Mouse (Mus musculus): ENCODE results near the gene Bcar1.

Gene Bcar1

GRCm38 (mm10) chr8:111743792-111744696 lies at the start of gene Bcar1:
Gene Bcar1 (minus strand): TSS chr8:111743809.
- DNase-seq (ENCODE audit: low spot score in 2 of 2) = no peak

DNA sequence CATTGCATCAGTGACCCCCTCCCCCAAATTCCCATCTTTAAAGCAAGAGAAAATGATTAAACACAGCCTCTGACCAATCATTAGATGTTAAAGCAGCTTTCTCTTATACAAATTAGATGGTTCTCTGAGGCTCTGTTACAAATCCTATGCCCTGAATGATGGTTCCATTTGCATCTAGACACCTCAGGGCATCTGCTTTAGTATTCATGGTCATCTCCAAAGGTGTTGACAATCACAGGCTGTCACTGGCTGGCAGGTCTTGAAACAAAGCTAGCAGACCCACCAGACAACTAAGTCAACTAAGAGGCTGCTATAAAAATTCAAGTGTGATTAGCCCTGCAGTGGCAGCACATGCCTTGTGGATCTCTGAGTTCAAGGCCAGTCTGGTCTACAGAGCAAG lies 46.0 kb upstream of the Bcar1 start:
- DNase-seq (ENCODE audit: low spot score in 2 of 2) = no peak

- no peak for DNase-seq (ENCODE audit: low spot score in 2 of 2)
Observed at GRCm38 (mm10) chr8:111789200-111789599, 45.6 kb upstream of the Bcar1 start.

GRCm38 (mm10) chr8:111788497-111788896 lies 44.9 kb upstream of the Bcar1 start:
- DNase-seq (ENCODE audit: low spot score in 2 of 2) = no peak

DNA sequence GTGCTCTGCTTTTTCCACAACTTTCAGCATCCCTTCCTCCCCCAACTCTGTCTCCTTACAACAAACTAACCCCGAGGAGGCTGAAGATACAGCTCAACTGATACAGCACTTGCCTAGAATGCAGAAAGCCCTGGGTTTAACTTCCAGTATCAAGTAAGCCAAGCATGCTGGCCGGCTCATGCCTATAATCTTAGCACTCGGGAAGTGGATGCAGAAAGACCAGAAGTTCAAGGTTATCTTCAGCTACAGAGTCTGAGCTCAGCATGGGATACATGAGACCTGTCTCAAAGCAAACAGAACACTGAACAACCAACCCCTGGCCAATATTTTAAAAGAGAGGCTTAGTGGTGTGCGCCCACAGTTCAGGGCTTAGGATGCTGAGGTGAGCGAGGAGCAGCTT lies 44.5 kb upstream of the Bcar1 start:
- no peak for DNase-seq (ENCODE audit: low spot score in 2 of 2)

GRCm38 (mm10) chr8:111787683-111788082 lies 44.1 kb upstream of the Bcar1 start:
- no peak for DNase-seq (ENCODE audit: low spot score in 2 of 2)

DNA sequence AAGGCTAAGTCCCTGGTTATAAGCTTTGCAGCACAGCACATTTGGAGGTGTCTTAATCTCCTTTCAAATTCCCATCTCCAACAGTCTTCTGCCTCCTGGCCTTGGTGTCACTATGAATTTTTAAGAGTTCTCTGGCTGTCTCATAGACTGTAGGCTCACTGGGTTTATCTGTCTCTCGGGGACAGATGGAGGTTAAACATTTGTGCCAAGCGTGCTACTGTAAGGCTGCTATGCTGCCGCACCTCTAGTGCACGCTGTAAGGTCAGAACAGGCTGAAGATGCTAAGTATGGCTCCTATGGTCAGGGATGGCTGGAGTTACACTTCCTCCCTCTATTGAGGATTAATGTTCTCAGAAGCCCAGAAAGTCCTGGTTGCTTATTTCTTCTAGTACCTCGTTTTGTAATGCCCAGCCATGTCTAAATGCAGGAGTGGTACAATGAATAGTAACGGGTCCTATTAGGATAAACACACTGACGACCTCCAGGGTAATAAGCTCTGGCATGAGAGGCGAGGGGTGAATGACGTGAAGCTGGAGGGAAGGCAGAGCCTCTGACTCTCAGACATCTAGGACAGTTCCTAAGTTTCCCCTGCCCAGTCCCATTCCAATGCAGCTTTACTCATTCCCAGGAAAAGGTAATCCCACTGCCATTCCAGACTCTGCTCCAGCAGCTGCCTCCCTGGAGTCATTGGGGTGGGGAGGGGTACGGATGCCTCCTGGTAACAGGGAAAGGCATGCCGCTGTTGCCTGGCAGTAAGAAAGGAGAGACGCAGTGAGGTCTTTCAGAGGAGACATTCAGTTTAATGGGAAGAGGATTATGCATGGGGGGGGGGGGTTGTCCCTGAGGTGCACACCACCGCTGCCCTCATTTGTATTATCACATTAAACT lies 43.3 kb upstream of the Bcar1 start:
- DNase-seq (ENCODE audit: low spot score in 2 of 2) = no peak

DNA sequence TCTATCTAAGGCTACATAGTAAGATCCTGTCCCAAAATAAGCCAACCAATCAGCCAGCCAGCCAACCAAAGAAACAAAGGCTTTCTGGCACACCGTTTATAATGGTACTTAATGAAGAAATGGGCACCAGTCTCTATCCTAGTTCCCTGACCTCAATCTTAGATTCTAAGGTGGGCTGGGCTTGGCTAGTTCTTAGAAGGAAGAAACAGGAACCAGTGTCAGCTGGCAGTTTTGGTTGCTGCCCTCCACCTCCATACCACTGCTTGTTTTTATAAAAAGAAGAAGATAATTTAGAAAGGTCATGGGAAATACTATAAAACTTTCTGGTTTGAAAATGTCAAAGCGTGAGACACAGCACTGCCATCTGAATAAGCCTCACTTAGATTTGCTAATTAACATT lies 42.5 kb upstream of the Bcar1 start:
- DNase-seq (ENCODE audit: low spot score in 2 of 2) = no peak

DNA sequence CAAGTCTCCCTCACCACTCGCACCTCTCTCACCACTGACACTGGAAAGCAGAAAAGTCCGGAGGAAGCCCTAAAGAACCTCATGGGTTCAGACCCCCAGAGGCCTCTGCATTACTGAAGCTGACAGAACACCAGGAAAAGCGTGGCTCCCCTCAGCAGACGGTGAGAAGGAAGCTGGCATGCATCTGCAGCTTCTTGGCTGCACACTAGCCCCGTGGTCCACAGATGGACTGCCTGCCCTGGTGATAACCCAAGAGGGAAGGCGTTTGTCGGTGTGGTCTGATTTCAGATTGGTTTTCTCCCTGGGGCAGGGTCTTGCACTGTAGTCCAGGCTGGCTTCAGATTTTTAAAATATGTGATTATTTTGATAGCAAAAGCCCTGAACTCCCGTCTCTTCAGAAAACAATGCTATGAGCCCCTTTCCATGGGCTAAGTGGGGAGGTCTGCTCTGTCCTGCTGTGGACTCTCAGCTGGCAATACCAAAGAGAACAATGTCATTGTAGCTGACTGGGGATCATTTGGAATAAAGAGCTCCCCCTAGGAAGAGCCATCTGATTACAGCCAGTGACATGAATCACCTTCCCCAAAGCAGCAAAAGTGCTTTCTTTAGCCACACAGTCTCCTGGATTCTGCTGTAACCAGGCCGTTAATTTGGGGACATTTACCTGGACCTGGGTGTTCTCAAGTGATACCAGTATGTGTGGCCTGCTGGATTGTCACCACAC lies 39.2 kb upstream of the Bcar1 start:
- no peak for DNase-seq (ENCODE audit: low spot score in 2 of 2)

GRCm38 (mm10) chr8:111782161-111782560 lies 38.6 kb upstream of the Bcar1 start:
- no peak for DNase-seq (ENCODE audit: low spot score in 2 of 2)

DNA sequence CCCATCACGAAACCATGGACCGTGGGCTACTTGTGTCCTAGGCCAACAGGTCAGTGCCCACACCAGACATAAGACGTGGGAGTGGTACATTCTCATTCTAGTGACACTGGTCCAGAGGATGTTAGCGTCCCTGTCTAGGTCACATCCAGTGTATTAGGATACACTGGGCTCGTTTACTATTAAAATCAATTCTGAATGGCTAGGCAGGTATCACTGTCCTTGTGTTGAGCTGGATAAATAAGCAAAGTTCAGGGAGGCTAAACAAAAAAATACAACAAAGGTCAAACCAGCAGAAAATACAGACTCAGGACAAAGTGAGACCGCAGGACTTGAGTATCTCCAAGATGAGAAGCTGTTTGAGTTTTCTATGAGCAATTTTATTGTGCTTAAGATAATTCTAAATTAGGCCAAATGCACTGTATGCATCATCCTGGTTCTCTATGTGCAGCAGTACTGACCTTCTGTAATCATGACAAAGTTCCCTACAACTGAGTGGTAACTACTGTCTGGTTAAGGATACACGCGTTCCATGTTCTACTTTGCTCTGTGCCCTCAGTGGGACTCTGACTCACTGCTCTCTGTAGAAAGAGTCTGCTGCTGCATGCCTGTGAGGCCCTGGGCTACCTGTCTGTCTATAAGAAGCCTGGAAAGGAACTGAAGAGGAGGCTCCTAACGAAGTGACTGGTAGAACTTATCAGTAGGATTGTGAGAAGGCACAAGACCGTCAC lies 37.3 kb upstream of the Bcar1 start:
- DNase-seq (ENCODE audit: low spot score in 2 of 2) = no peak

DNA sequence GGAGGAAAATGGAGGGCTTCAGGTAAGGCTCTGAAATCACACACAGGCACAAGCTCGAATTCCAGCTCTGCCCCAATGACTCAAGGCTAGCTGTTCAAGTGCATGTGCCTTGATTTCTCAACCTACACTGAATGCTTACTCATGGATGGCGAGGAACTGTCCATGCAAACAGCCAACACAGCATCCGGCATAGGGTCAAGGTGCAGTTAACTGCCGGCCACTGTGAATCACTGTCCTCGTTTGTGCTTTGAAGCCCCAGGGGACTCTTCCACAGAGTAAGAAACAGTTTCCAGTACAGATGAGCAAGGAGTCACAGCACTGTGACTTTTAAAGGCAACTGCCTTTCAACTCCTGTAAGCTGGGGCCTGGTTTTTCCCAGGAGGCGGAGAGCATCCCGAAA lies 36.1 kb upstream of the Bcar1 start:
- DNase-seq (ENCODE audit: low spot score in 2 of 2) = no peak

DNA sequence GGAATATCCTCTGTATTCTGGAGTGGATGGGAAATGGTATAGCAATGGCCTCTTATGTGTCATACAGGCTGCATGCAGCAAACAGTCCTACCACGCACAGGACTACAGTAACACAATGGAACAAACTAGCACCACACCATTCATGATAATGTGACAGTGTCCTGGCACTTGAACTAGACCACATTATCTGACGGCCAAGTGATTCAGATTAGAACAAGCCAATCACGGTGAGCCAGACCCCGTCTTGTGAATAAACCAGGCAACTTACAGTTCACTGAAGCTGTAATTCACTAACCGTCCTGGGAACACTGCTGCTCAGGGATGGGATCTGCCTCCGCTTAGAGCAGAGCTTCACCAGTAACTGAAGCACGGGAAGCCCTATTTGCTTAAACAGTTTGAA lies 35.2 kb upstream of the Bcar1 start:
- DNase-seq (ENCODE audit: low spot score in 2 of 2) = no peak

- DNase-seq (ENCODE audit: low spot score in 2 of 2) = no peak
Observed at GRCm38 (mm10) chr8:111776492-111776891, 32.9 kb upstream of the Bcar1 start.

DNA sequence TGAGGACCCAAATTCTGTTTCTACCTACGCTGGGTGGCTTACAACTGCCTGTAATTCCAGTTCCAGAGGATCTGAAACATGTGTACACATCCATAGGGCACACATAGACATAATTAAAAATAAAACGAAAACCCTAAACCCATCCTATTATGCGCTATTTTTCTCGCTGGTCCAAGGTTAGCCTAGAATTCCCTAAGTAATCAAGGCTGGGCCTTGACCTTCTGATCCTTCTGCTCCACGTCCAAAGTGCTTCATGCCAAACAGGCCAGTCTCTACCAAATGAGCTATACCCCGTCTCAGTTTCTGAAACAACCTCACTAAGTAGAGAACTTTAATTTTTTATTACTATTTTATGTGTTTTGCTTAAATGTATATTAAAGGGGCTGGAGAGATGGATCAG lies 32.2 kb upstream of the Bcar1 start:
- no peak for DNase-seq (ENCODE audit: low spot score in 2 of 2)

- no peak for DNase-seq (ENCODE audit: low spot score in 2 of 2)
Observed at GRCm38 (mm10) chr8:111773476-111773875, 29.9 kb upstream of the Bcar1 start.

GRCm38 (mm10) chr8:111773057-111773456 lies 29.4 kb upstream of the Bcar1 start:
- no peak for DNase-seq (ENCODE audit: low spot score in 2 of 2)

- no peak for DNase-seq (ENCODE audit: low spot score in 2 of 2)
Observed at GRCm38 (mm10) chr8:111772083-111772482, 28.5 kb upstream of the Bcar1 start.

DNA sequence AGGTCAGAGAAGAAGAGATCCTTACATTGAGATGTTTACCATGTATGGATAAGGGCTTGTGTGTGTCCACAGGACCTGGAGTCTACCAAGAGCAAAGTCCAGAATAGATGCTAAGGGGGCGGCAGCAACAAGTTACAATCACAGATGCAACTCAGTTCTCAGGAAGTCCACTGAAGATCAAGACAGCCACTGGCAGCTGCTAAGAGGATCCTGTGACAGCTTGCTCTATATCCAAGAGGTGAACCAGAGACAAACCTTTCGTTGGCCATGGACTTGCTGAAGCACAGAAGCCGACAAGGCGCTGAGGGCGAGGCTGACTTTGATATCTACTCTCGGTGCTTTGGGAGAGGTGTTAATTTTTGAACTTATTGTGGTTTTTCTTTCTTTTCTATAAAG lies 28.0 kb upstream of the Bcar1 start:
- DNase-seq (ENCODE audit: low spot score in 2 of 2) = no peak

DNA sequence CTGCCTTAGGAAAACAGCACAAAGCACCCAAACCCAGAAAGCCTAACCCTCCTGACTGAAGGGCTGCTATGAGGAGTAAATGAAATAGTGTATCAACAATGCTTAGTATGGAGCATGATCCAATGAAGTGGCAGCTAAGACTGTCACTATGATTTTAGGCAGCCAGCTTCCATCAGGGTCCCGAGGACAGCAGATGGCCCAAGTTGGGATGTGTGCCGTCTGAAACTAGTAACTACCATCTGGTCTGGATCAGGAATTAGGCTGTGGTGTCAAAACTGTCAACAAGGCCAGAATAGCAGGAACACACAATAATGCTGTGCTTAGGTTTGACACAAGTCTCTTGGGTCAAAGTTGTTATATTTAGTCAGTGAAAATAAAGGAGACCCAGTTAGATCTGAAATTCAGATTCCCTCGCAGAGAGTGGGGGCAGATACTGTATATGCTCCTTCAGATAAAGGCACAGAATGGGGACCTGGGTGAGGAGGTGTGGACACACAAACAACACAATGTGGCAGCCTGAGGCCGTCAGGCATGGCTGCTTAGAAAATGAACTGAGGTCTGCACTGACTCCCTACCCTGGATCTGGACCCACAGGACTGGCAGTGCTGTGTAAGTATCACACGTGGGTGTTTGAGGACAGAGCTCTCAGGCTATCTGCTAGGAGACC lies 27.5 kb upstream of the Bcar1 start:
- DNase-seq (ENCODE audit: low spot score in 2 of 2) = no peak

Measured in natural killer cell, adult 2 months (primary cell).